Mouse (Mus musculus): ENCODE measurements around the gene Tmem131l.

Tmem131l gene

GRCm38 (mm10) chr3:83859595-83859994 lies 180.4 kb downstream of the Tmem131l start:
- DNase-seq (ENCODE audit: low read depth), result no peak

GRCm38 (mm10) chr3:83859071-83859470 lies 180.9 kb downstream of the Tmem131l start:
- DNase-seq (ENCODE audit: low read depth), result no peak

- no peak for DNase-seq (ENCODE audit: low read depth)
These were observed 182.4 kb downstream of the Tmem131l start for GRCm38 (mm10) chr3:83857621-83858020.

- no peak for DNase-seq (ENCODE audit: low read depth)
These were observed 184.3 kb downstream of the Tmem131l start for GRCm38 (mm10) chr3:83855643-83856042.

GRCm38 (mm10) chr3:83849341-83849740 lies 190.6 kb downstream of the Tmem131l start:
- DNase-seq (ENCODE audit: low read depth), result no peak
